Mouse (Mus musculus): Measurements from ENCODE around the gene Sgcd.

Gene Sgcd

GRCm38 (mm10) chr11:47156730-47157693 is 831.8 kb downstream of the Sgcd start:
- no peak for ATAC-seq (ENCODE audit: insufficient number of reproducible peaks, low FRiP score, low TSS enrichment)

GRCm38 (mm10) chr11:47154837-47155430 is 833.8 kb downstream of the Sgcd start:
- no peak for ATAC-seq (ENCODE audit: insufficient number of reproducible peaks, low FRiP score, low TSS enrichment)

GRCm38 (mm10) chr11:47149607-47150006 is 839.2 kb downstream of the Sgcd start:
- peak; percentile 26; the same call in 1 of the 2 replicates for ATAC-seq (ENCODE audit: insufficient number of reproducible peaks, low FRiP score, low TSS enrichment)

GRCm38 (mm10) chr11:47139867-47140266 is 848.9 kb downstream of the Sgcd start:
- no peak for ATAC-seq (ENCODE audit: insufficient number of reproducible peaks, low FRiP score, low TSS enrichment)

- no peak for ATAC-seq (ENCODE audit: insufficient number of reproducible peaks, low FRiP score, low TSS enrichment)
Measured at GRCm38 (mm10) chr11:47139271-47139670, 849.5 kb downstream of the Sgcd start.

- no peak for ATAC-seq (ENCODE audit: insufficient number of reproducible peaks, low FRiP score, low TSS enrichment)
Measured at GRCm38 (mm10) chr11:47132410-47132809, 856.4 kb downstream of the Sgcd start.

- ATAC-seq (ENCODE audit: insufficient number of reproducible peaks, low FRiP score, low TSS enrichment): no peak
Measured at GRCm38 (mm10) chr11:47130432-47130831, 858.3 kb downstream of the Sgcd start.

GRCm38 (mm10) chr11:47129992-47130391 is 858.8 kb downstream of the Sgcd start:
- ATAC-seq (ENCODE audit: insufficient number of reproducible peaks, low FRiP score, low TSS enrichment): no peak

- no peak for ATAC-seq (ENCODE audit: insufficient number of reproducible peaks, low FRiP score, low TSS enrichment)
Measured at GRCm38 (mm10) chr11:47129166-47129565, 859.6 kb downstream of the Sgcd start.

GRCm38 (mm10) chr11:47128331-47128730 is 860.4 kb downstream of the Sgcd start:
- no peak for ATAC-seq (ENCODE audit: insufficient number of reproducible peaks, low FRiP score, low TSS enrichment)

GRCm38 (mm10) chr11:47120874-47121273 is 867.9 kb downstream of the Sgcd start:
- no peak for ATAC-seq (ENCODE audit: insufficient number of reproducible peaks, low FRiP score, low TSS enrichment)

- ATAC-seq (ENCODE audit: insufficient number of reproducible peaks, low FRiP score, low TSS enrichment): no peak
Measured at GRCm38 (mm10) chr11:47117896-47118295, 870.9 kb downstream of the Sgcd start.

GRCm38 (mm10) chr11:47114366-47114765 is 874.4 kb downstream of the Sgcd start:
- no peak for ATAC-seq (ENCODE audit: insufficient number of reproducible peaks, low FRiP score, low TSS enrichment)

- no peak for ATAC-seq (ENCODE audit: insufficient number of reproducible peaks, low FRiP score, low TSS enrichment)
Measured at GRCm38 (mm10) chr11:47113081-47113480, 875.7 kb downstream of the Sgcd start.

GRCm38 (mm10) chr11:47110314-47110713 is 878.5 kb downstream of the Sgcd start:
- no peak for ATAC-seq (ENCODE audit: insufficient number of reproducible peaks, low FRiP score, low TSS enrichment)

- ATAC-seq (ENCODE audit: insufficient number of reproducible peaks, low FRiP score, low TSS enrichment): no peak
Measured at GRCm38 (mm10) chr11:47107661-47108060, 881.1 kb downstream of the Sgcd start.

GRCm38 (mm10) chr11:47093296-47093912 is 895.4 kb downstream of the Sgcd start:
- ATAC-seq (ENCODE audit: insufficient number of reproducible peaks, low FRiP score, low TSS enrichment): no peak

- ATAC-seq (ENCODE audit: insufficient number of reproducible peaks, low FRiP score, low TSS enrichment): no peak
Measured at GRCm38 (mm10) chr11:47082517-47082916, 906.3 kb downstream of the Sgcd start.

GRCm38 (mm10) chr11:47073538-47073937 is 915.2 kb downstream of the Sgcd start:
- ATAC-seq (ENCODE audit: insufficient number of reproducible peaks, low FRiP score, low TSS enrichment): no peak

GRCm38 (mm10) chr11:47071161-47071560 is 917.6 kb downstream of the Sgcd start:
- ATAC-seq (ENCODE audit: insufficient number of reproducible peaks, low FRiP score, low TSS enrichment): no peak

- no peak for ATAC-seq (ENCODE audit: insufficient number of reproducible peaks, low FRiP score, low TSS enrichment)
Measured at GRCm38 (mm10) chr11:47069769-47070384, 918.9 kb downstream of the Sgcd start.

All from cerebellum, adult (tissue).